Mouse (Mus musculus): ENCODE measurements around the gene Cdc42ep4. TPM values are rescaled to one million over a fixed set of nuclear protein-coding genes. Genes with fewer than 3 reads are reported as not detected.

Gene Cdc42ep4
- polyA plus RNA-seq, 1 experiment from 2014 or later: 30.2 TPM

DNA sequence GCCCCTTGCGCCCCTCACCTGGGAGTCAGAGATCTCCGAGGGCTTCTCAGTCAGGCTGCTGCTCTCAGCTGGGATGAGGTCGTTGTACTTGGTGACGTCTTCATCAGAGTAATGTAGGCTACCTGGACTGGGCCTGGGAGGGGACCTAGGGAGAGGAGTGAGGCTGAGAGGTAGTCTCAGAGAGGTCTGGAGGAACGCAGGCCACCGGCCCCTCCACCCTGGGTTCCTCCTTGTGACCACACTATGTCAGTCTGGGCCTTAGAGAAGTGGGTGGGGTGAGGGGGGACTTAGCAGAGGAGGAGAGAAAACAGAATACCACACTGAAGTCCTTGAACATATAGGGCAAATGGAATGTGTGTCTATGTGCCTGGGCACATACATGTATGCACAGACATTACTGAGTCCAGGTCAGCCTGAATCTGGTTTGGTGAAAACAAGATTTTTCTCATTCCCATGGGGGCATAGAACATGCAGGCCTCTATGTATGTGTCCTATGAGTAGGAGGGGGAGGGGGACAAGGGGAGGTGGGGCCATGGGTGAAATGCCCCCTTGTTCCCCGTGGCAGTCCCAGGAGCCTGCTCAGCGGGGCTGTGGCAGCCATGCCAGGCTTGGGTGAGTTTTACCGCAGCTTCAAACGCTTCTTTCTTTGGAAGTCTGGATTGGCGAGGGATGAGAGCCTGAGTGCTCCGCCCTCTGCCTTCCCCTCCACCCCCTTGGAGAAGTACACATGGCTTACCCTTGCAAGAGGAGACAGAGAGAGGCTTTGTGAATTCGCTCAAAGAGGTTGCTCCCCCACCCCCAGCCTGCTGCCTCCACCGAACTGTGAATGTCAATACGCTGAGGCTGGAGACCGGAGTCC, 39.9 kb upstream of the Cdc42ep4 start:
- H3K4me2 ChIP-seq (replicated peaks; ENCODE audit: low read depth): no peak overlapping the region
- no peak overlapping the region for H3K27ac ChIP-seq (ENCODE audit: low read depth, low read length)
- ATAC-seq: no peak

DNA sequence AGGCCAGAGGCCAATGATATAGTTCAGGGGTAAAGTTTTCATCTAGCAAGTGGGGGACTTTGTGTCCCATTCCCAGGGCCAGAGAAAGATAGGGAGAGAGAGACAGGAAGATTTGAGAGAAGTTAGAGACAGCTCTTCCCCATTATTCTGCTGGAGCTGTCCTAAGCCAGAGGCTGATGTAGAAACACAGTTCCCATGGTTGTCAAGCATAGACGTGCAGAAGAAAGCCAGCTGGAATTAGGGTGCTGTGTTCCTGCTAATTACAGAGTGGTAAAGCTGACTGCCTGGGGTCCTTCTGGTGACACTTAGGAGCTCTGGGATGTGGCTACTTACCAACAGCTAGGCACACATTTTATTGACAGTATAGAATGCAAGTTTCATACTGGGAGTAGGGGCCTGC, 37.4 kb upstream of the Cdc42ep4 start:
- ATAC-seq: no peak
- Histone ChIP-seq H3K4me3 (ENCODE audit: low read depth, low read length) (no peak overlapping the region), H3K27me3 (replicated peaks; ENCODE audit: control insufficient read depth, insufficient read depth, low read length) (no peaks in the 10 kb centered on the region), H3K9me3 (ENCODE audit: control insufficient read depth) (no peaks in the 10 kb centered on the region), H3K4me1 (replicated peaks; ENCODE audit: control insufficient read depth, insufficient read depth, low read length) (no peaks in the 10 kb centered on the region), H3K36me3 (ENCODE audit: control insufficient read depth, insufficient read depth) (no peaks in the 10 kb centered on the region), H3K4me2 (replicated peaks; ENCODE audit: low read depth) (no peak overlapping the region), H3K9ac (ENCODE audit: low read depth, low read length) (no peak overlapping the region), H3K27ac (ENCODE audit: low read depth, low read length) (peak overlapping the region; percentile 28; the same call in 1 of the 2 replicates)
- TF ChIP-seq CTCF (IDR thresholded peaks at IDR 0.05; ENCODE audit: low read depth): no peak
- 45% methylated on average over 1 of the region's 1 CpGs for WGBS

More for the DNA sequence above, 39.9 kb upstream of the Cdc42ep4 start:
- TF ChIP-seq CTCF (IDR thresholded peaks at IDR 0.05; ENCODE audit: low read depth): no peak
- H3K9ac ChIP-seq (ENCODE audit: low read depth, low read length): no peak overlapping the region
- no peaks in the 10 kb centered on the region for H3K27me3 ChIP-seq (replicated peaks; ENCODE audit: control insufficient read depth, insufficient read depth, low read length)
- WGBS: 68% methylated on average over 16 of the region's 16 CpGs
- H3K4me1 ChIP-seq (replicated peaks; ENCODE audit: control insufficient read depth, insufficient read depth, low read length): no peaks in the 10 kb centered on the region
- H3K9me3 ChIP-seq (ENCODE audit: control insufficient read depth): no peaks in the 10 kb centered on the region
- no peak overlapping the region for H3K4me3 ChIP-seq (ENCODE audit: low read depth, low read length)
- no peaks in the 10 kb centered on the region for H3K36me3 ChIP-seq (ENCODE audit: control insufficient read depth, insufficient read depth)

- Histone ChIP-seq H3K36me3 (ENCODE audit: control insufficient read depth, insufficient read depth) (no peaks in the 10 kb centered on the region), H3K9me3 (ENCODE audit: control insufficient read depth) (no peaks in the 10 kb centered on the region), H3K4me2 (replicated peaks; ENCODE audit: low read depth) (no peak overlapping the region), H3K4me3 (ENCODE audit: low read depth, low read length) (no peak overlapping the region), H3K27ac (ENCODE audit: low read depth, low read length) (no peak overlapping the region), H3K9ac (ENCODE audit: low read depth, low read length) (no peak overlapping the region), H3K27me3 (replicated peaks; ENCODE audit: control insufficient read depth, insufficient read depth, low read length) (no peaks in the 10 kb centered on the region), H3K4me1 (replicated peaks; ENCODE audit: control insufficient read depth, insufficient read depth, low read length) (no peaks in the 10 kb centered on the region)
- ATAC-seq: no peak
- WGBS: 52% methylated on average over 2 of the region's 2 CpGs
- TF ChIP-seq CTCF (IDR thresholded peaks at IDR 0.05; ENCODE audit: low read depth): no peak
Observed at GRCm38 (mm10) chr11:113788183-113788789, 36.6 kb upstream of the Cdc42ep4 start.

DNA sequence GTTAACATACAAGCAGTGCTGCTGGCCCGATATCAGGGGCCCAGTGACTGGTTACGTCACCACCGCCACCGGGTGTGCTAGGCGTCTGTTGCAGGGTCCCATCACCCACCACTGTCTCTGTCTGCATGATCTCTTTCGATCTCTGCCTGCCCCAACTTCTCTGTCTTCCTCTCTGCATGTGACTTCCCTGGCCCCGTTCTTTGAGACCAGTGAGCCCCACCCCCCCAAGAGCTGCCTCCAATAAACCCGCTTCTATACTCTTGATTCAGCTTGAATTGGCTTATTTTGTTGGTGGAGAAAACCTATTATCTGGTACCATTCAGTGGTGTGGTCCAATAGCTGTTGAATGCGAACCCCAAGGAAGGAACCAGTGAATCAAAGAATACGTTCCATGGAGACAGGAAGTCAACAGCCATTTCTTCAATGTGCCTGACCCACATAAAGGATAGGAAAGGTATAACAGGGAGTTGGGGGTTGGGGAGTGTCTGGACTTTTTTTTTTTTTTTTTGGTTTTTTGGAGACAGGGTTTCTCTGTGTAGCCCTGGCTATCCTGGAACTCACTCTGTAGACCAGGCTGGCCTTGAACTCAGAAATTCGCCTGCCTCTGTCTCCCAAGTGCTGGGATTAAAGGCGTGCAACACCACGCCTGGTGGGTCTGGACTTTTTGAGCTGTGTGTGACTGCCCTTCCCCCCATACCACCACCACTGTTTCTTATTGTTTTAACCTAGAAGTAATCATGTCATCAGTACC, 35.9 kb upstream of the Cdc42ep4 start:
- WGBS: 83% methylated on average over 13 of the region's 13 CpGs
- H3K4me2 ChIP-seq (replicated peaks; ENCODE audit: low read depth): no peak overlapping the region
- no peaks in the 10 kb centered on the region for H3K4me1 ChIP-seq (replicated peaks; ENCODE audit: control insufficient read depth, insufficient read depth, low read length)
- no peak for ATAC-seq
- H3K9ac ChIP-seq (ENCODE audit: low read depth, low read length): no peak overlapping the region
- no peak for TF ChIP-seq CTCF (IDR thresholded peaks at IDR 0.05; ENCODE audit: low read depth)
- no peaks in the 10 kb centered on the region for H3K9me3 ChIP-seq (ENCODE audit: control insufficient read depth)
- no peak overlapping the region for H3K4me3 ChIP-seq (ENCODE audit: low read depth, low read length)
- H3K27ac ChIP-seq (ENCODE audit: low read depth, low read length): no peak overlapping the region
- no peaks in the 10 kb centered on the region for H3K36me3 ChIP-seq (ENCODE audit: control insufficient read depth, insufficient read depth)
- H3K27me3 ChIP-seq (replicated peaks; ENCODE audit: control insufficient read depth, insufficient read depth, low read length): no peaks in the 10 kb centered on the region

DNA sequence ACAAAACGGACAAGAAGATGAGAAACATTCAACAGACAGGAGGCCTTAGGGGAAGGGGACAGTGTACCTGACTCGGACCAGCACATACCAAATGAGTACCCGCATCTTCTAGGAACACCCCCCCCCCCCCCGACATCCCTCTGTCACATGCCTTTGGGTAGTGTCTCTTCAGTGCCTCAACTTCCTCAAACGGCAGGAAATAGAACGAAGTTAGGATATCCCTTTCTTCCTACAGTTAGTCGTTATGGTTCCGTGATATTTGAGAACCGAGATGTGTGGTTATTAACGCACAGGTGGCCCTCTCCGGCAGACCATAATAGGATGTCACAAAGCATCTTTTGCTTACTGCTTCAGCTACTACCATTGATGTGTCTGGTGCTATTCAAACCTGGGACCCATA, 35.3 kb upstream of the Cdc42ep4 start:
- 80% methylated on average over 11 of the region's 11 CpGs for WGBS
- no peak overlapping the region for H3K4me2 ChIP-seq (replicated peaks; ENCODE audit: low read depth)
- ATAC-seq: no peak
- H3K36me3 ChIP-seq (ENCODE audit: control insufficient read depth, insufficient read depth): no peaks in the 10 kb centered on the region
- H3K9me3 ChIP-seq (ENCODE audit: control insufficient read depth): no peaks in the 10 kb centered on the region
- no peaks in the 10 kb centered on the region for H3K27me3 ChIP-seq (replicated peaks; ENCODE audit: control insufficient read depth, insufficient read depth, low read length)
- no peak for TF ChIP-seq CTCF (IDR thresholded peaks at IDR 0.05; ENCODE audit: low read depth)
- no peak overlapping the region for H3K4me3 ChIP-seq (ENCODE audit: low read depth, low read length)
- H3K27ac ChIP-seq (ENCODE audit: low read depth, low read length): no peak overlapping the region
- H3K9ac ChIP-seq (ENCODE audit: low read depth, low read length): no peak overlapping the region
- H3K4me1 ChIP-seq (replicated peaks; ENCODE audit: control insufficient read depth, insufficient read depth, low read length): no peaks in the 10 kb centered on the region

DNA sequence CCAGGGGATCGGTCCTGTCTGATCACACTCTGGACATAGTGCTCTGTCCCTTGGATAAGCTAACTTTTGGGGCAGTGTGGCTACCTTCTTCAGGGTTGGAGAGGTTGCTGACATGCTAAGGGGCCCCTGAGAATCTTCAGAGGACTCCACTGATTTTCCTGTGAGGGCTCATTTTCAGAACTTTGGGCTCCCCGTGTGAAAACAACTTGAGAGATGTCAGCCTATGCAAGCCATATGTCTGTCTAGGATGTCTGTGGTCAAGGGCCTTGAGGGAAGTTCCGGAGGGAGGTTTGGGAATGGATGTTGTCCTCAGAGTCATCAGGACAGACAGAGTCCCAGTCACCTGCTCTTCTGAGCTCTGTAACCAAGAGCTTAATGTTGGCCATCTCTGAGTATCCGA, 34.7 kb upstream of the Cdc42ep4 start:
- WGBS: 62% methylated on average over 4 of the region's 4 CpGs
- Histone ChIP-seq H3K4me3 (ENCODE audit: low read depth, low read length) (no peak overlapping the region), H3K4me1 (replicated peaks; ENCODE audit: control insufficient read depth, insufficient read depth, low read length) (no peaks in the 10 kb centered on the region), H3K9me3 (ENCODE audit: control insufficient read depth) (no peaks in the 10 kb centered on the region), H3K27ac (ENCODE audit: low read depth, low read length) (peak overlapping the region; percentile 58; the same call in 1 of the 2 replicates), H3K36me3 (ENCODE audit: control insufficient read depth, insufficient read depth) (no peaks in the 10 kb centered on the region), H3K9ac (ENCODE audit: low read depth, low read length) (0 out of 2 replicates have a peak overlapping the region, but pooled peaks have one; percentile 11), H3K27me3 (replicated peaks; ENCODE audit: control insufficient read depth, insufficient read depth, low read length) (no peaks in the 10 kb centered on the region), H3K4me2 (replicated peaks; ENCODE audit: low read depth) (peak overlapping the region; percentile 57; the same call in 1 of the 2 replicates)
- no peak for ATAC-seq
- no peak for TF ChIP-seq CTCF (IDR thresholded peaks at IDR 0.05; ENCODE audit: low read depth)

Measured in intestine, postnatal 0 days (tissue).